Mouse (Mus musculus): ENCODE results near the gene Sugp1. TPM values are rescaled to one million over a fixed set of nuclear protein-coding genes. Genes with fewer than 3 reads are reported as not detected.
"Not testable (repeated sequence)": the region's sequence is repeated elsewhere in the genome, so short reads cannot be mapped to it uniquely, and the experiment has no call there.

The Sugp1 gene
- polyA plus RNA-seq, 2 experiments: 25.4 to 32.6 TPM

GRCm38 (mm10) chr8:70041885-70042546, 597 bp upstream of the Sugp1 start:
- under 1% methylated on average over 39 of the region's 47 CpGs for WGBS
- H3K4me2 ChIP-seq (replicated peaks; ENCODE audit: low read depth, low read length, severe bottlenecking): peak overlapping the region; percentile 91
- TF ChIP-seq POLR2A (IDR thresholded peaks at IDR 0.05; ENCODE audit: borderline replicate concordance, extremely low read depth, insufficient read depth, insufficient read length): no peak
- H3K36me3 ChIP-seq (ENCODE audit: control insufficient read depth, insufficient read depth, low read length): no peaks in the 10 kb centered on the region
- no peaks in the 10 kb centered on the region for H3K27me3 ChIP-seq (ENCODE audit: control insufficient read depth, insufficient read depth, low read length)
- no peak for DNase-seq (ENCODE audit: low spot score)
- H3K9ac ChIP-seq (ENCODE audit: low read depth, low read length, severe bottlenecking): peak overlapping the region; percentile 96
- H3K27ac ChIP-seq (replicated peaks; ENCODE audit: low read depth, low read length): peak overlapping the region; percentile 80; the same call in 1 of the 2 replicates
- ATAC-seq (ENCODE audit: low FRiP score, low read depth): peak; percentile 23
- no peaks in the 10 kb centered on the region for H3K9me3 ChIP-seq (ENCODE audit: control insufficient read depth, low read length)
- H3K4me3 ChIP-seq (replicated peaks; ENCODE audit: low read length): peak overlapping the region; percentile 100
- H3K4me1 ChIP-seq (ENCODE audit: control insufficient read depth, insufficient read depth, low read length): peaks cover 19% of the 10 kb centered on the region

- ATAC-seq (ENCODE audit: low FRiP score, low read depth): no peak
- no peak overlapping the region for H3K9ac ChIP-seq (ENCODE audit: low read depth, low read length, severe bottlenecking)
- 86% methylated on average over 5 of the region's 5 CpGs for WGBS
- peaks cover 19% of the 10 kb centered on the region for H3K4me1 ChIP-seq (ENCODE audit: control insufficient read depth, insufficient read depth, low read length)
- H3K4me3 ChIP-seq (replicated peaks; ENCODE audit: low read length): peak overlapping the region; percentile 100; the same call in 1 of the 2 replicates
- no peaks in the 10 kb centered on the region for H3K27me3 ChIP-seq (ENCODE audit: control insufficient read depth, insufficient read depth, low read length)
- no peak for TF ChIP-seq POLR2A (IDR thresholded peaks at IDR 0.05; ENCODE audit: borderline replicate concordance, extremely low read depth, insufficient read depth, insufficient read length)
- H3K36me3 ChIP-seq (ENCODE audit: control insufficient read depth, insufficient read depth, low read length): peaks cover 9% of the 10 kb centered on the region; the same call in 1 of the 2 replicates
- no peak for DNase-seq (ENCODE audit: low spot score)
- H3K4me2 ChIP-seq (replicated peaks; ENCODE audit: low read depth, low read length, severe bottlenecking): peak overlapping the region; percentile 91
- H3K9me3 ChIP-seq (ENCODE audit: control insufficient read depth, low read length): no peaks in the 10 kb centered on the region
- H3K27ac ChIP-seq (replicated peaks; ENCODE audit: low read depth, low read length): no peak overlapping the region
Measured at GRCm38 (mm10) chr8:70043996-70044395, 1.4 kb downstream of the Sugp1 start.

- Histone ChIP-seq H3K36me3 (ENCODE audit: control insufficient read depth, insufficient read depth, low read length) (peaks cover 52% of the 10 kb centered on the region), H3K4me3 (replicated peaks; ENCODE audit: low read length) (no peak overlapping the region), H3K4me1 (ENCODE audit: control insufficient read depth, insufficient read depth, low read length) (0 out of 2 replicates have a peak, but pooled peaks cover under 1% of the 10 kb centered on the region), H3K27ac (replicated peaks; ENCODE audit: low read depth, low read length) (no peak overlapping the region), H3K9me3 (ENCODE audit: control insufficient read depth, low read length) (no peaks in the 10 kb centered on the region), H3K4me2 (replicated peaks; ENCODE audit: low read depth, low read length, severe bottlenecking) (no peak overlapping the region), H3K27me3 (ENCODE audit: control insufficient read depth, insufficient read depth, low read length) (no peaks in the 10 kb centered on the region), H3K9ac (ENCODE audit: low read depth, low read length, severe bottlenecking) (no peak overlapping the region)
- DNase-seq (ENCODE audit: low spot score) (no peak), ATAC-seq (ENCODE audit: low FRiP score, low read depth) (no peak)
- no peak for TF ChIP-seq POLR2A (IDR thresholded peaks at IDR 0.05; ENCODE audit: borderline replicate concordance, extremely low read depth, insufficient read depth, insufficient read length)
Measured at GRCm38 (mm10) chr8:70049662-70050061, 7.0 kb downstream of the Sugp1 start.

GRCm38 (mm10) chr8:70050434-70050833, 7.8 kb downstream of the Sugp1 start:
- ATAC-seq (ENCODE audit: low FRiP score, low read depth); H3K9ac ChIP-seq (ENCODE audit: low read depth, low read length, severe bottlenecking); H3K4me3 ChIP-seq (replicated peaks; ENCODE audit: low read length); DNase-seq (ENCODE audit: low spot score); H3K27me3 ChIP-seq (ENCODE audit: control insufficient read depth, insufficient read depth, low read length); H3K4me1 ChIP-seq (ENCODE audit: control insufficient read depth, insufficient read depth, low read length); H3K4me2 ChIP-seq (replicated peaks; ENCODE audit: low read depth, low read length, severe bottlenecking); H3K9me3 ChIP-seq (ENCODE audit: control insufficient read depth, low read length); H3K27ac ChIP-seq (replicated peaks; ENCODE audit: low read depth, low read length): not testable (repeated sequence)
- H3K36me3 ChIP-seq (ENCODE audit: control insufficient read depth, insufficient read depth, low read length): peaks cover 60% of the 10 kb centered on the region
- 95% methylated on average over 5 of the region's 5 CpGs for WGBS

- ATAC-seq (ENCODE audit: low FRiP score, low read depth) (no peak), DNase-seq (ENCODE audit: low spot score) (no peak)
- 78% methylated on average over 1 of the region's 1 CpGs for WGBS
- H3K4me1 ChIP-seq (ENCODE audit: control insufficient read depth, insufficient read depth, low read length): no peaks in the 10 kb centered on the region
- no peak overlapping the region for H3K4me3 ChIP-seq (replicated peaks; ENCODE audit: low read length)
- peaks cover 86% of the 10 kb centered on the region for H3K36me3 ChIP-seq (ENCODE audit: control insufficient read depth, insufficient read depth, low read length)
- no peak overlapping the region for H3K4me2 ChIP-seq (replicated peaks; ENCODE audit: low read depth, low read length, severe bottlenecking)
- no peaks in the 10 kb centered on the region for H3K27me3 ChIP-seq (ENCODE audit: control insufficient read depth, insufficient read depth, low read length)
- no peak overlapping the region for H3K9ac ChIP-seq (ENCODE audit: low read depth, low read length, severe bottlenecking)
- H3K27ac ChIP-seq (replicated peaks; ENCODE audit: low read depth, low read length): no peak overlapping the region
- no peaks in the 10 kb centered on the region for H3K9me3 ChIP-seq (ENCODE audit: control insufficient read depth, low read length)
- TF ChIP-seq POLR2A (IDR thresholded peaks at IDR 0.05; ENCODE audit: borderline replicate concordance, extremely low read depth, insufficient read depth, insufficient read length): no peak
Measured at GRCm38 (mm10) chr8:70057721-70058120, 15.1 kb downstream of the Sugp1 start.

Measured in limb, embryonic 14.5 days (tissue).